Mouse (Mus musculus) midbrain, embryonic 11.5 days (tissue): ENCODE data around the gene B3gnt4. TPM values are rescaled to one million over a fixed set of nuclear protein-coding genes. Genes with fewer than 3 reads are reported as not detected.

Experiments used
- ATAC-seq: fragments of 200-750 bp; cut with Nextera tagmentation; 2 replicates; pipeline ENCODE4 v1.8.0; 2017; ENCODE audit warnings: moderate TSS enrichment, moderate library complexity; ENCODE audit not compliant: low FRiP score
- DNase-seq: peaks from one replicate; pipeline ENCODE4 v3.0.0; 2015; ENCODE audit warnings: low spot score; ENCODE audit errors: missing footprints
- H3K27ac ChIP-seq: fragments of 300-500 bp; sonication (generic); 2 replicates; pipeline ENCODE4 v1.5.1; 2014; ENCODE audit warnings: low read depth, low read length
- H3K27me3 ChIP-seq: fragments of 300-500 bp; sonication (generic); 2 replicates; pipeline ENCODE4 v1.6.1; 2014; ENCODE audit warnings: mild to moderate bottlenecking, low read length, moderate library complexity, mixed read lengths; ENCODE audit not compliant: control insufficient read depth, insufficient read depth
- H3K36me3 ChIP-seq: fragments of 300-500 bp; sonication (generic); 2 replicates; pipeline ENCODE4 v1.6.1; 2014; ENCODE audit warnings: mild to moderate bottlenecking, low read length, moderate library complexity, mixed read lengths; ENCODE audit not compliant: control insufficient read depth, insufficient read depth
- H3K4me1 ChIP-seq: fragments of 300-500 bp; sonication (generic); 2 replicates; pipeline ENCODE4 v1.6.1; 2014; ENCODE audit warnings: low read length; ENCODE audit not compliant: control insufficient read depth, insufficient read depth
- H3K4me2 ChIP-seq: fragments of 300-500 bp; sonication (generic); 2 replicates; pipeline ENCODE4 v1.6.1; 2014; ENCODE audit warnings: mild to moderate bottlenecking, moderate library complexity
- H3K4me3 ChIP-seq: fragments of 300-500 bp; sonication (generic); 2 replicates; pipeline ENCODE4 v1.5.1; 2014; ENCODE audit warnings: low read depth, low read length
- H3K9ac ChIP-seq: fragments of 300-500 bp; sonication (generic); 2 replicates; pipeline ENCODE4 v1.6.1; 2014; ENCODE audit warnings: low read length
- H3K9me3 ChIP-seq: fragments of 300-500 bp; sonication (generic); 2 replicates; pipeline ENCODE4 v1.6.1; 2016; ENCODE audit warnings: low read length; ENCODE audit not compliant: control insufficient read depth
- WGBS: fragments of 180-500 bp; shearing (Covaris S2); extraction: QIAGEN DNeasy Blood & Tissue Kit; methylation state at CpG from one replicate; pipeline ENCODE4 v1.1.7; 2014; 5-methylcytosine and 5-hydroxymethylcytosine counted together
- polyA plus RNA-seq: library from polyadenylated mRNA; unstranded; fragments of >200 nt; fragmentation: Nextera tagmentation; extraction: Ambion mirVana; gene quantifications from 2 replicates; pipeline ENCODE4 v1.2.1, GENCODE M21; 2014

B3gnt4 gene
- polyA plus RNA-seq, 1 experiment from 2014 or later: 1.1 TPM

DNA sequence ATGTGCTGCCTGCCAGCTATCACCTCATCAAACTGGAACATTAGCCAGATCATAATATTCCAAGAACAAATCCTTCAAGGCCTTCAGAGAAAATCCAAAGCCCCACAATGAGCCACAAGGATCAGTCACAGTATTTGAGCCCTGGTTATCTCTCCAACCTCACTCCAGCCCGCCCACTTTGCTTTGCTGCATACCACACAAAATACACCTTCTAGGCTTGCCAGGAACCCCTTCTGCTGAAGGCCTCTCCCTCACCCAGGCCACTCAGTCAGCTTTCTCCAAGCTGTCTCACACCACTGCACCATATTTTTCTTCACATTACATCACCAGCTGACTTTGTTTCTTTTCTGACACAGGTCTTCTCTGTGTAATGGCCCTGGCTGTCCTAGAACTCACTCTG lies 11.9 kb downstream of the B3gnt4 start:
- H3K4me1 ChIP-seq: peaks cover 13% of the 10 kb centered on the region
- H3K36me3 ChIP-seq: peaks cover 5% of the 10 kb centered on the region
- H3K9me3 ChIP-seq: no peaks in the 10 kb centered on the region
- WGBS: 80% methylated on average over 1 of the region's 1 CpGs
- no peak overlapping the region for H3K27ac ChIP-seq
- no peak overlapping the region for H3K9ac ChIP-seq
- no peak for ATAC-seq
- no peaks in the 10 kb centered on the region for H3K27me3 ChIP-seq
- H3K4me3 ChIP-seq: no peak overlapping the region
- no peak overlapping the region for H3K4me2 ChIP-seq
- peak; percentile 33 for DNase-seq

DNA sequence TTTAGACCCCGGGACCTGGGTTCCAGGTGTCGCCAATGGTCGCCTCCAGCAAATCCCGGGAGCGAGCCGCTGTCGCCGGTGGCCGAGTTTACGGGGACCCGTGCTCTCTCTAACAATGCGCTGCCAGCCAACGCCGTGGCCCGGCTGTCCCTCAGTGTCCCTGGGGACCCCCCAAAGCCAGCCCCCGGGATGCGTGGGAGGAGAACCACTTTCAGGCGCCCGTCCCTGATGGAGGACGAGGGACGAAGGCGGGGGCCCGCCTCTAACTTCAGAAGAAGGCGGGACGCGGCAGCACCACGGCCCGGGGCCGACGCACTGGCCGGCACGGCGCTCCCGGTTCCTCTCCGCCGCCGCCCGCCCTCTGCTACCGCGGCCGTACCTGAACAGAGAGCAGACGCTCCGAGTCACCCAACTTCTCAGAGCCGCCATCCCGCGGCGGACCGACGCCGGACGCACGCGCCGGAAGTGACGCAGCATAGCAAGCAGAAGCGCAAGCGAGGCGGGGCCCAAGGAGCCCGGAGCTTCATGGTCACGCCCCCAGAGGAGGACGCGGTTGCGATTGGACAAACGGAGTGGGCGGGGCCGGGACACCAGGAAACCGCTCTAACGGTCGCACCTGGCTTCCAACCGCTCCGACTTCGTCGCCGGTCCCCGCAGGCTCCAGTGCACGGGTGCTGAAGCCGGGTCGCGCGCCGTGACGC lies 13.6 kb downstream of the B3gnt4 start, which contains the start of gene Diablo:
TSS of gene Diablo (minus strand) at position 485 of the 701 bp plus-strand sequence.
- WGBS: under 1% methylated on average over 82 of the region's 82 CpGs
- no peaks in the 10 kb centered on the region for H3K27me3 ChIP-seq

DNA sequence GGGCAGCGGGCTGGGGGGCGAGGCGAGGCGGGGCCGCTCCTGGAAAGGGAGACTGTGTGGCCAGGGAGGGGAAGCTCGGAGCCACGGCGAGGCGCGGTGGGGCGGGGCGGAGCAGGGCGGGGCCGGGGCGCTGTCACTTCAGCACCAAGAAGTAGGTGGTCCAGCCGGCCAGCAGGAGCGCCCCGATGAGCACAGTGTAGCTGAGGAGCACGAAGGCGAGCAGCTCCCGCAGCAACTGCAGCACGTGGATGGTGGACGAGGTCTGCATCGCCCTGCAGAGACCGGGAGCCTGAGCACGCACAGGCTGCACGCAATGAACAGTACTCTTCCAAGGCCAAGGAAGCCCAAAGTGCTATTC lies 14.1 kb downstream of the B3gnt4 start:
- peak; percentile 99 for DNase-seq
- under 1% methylated on average over 26 of the region's 27 CpGs for WGBS
- Histone ChIP-seq H3K4me3 (peak overlapping the region; percentile 93), H3K4me1 (peaks cover 13% of the 10 kb centered on the region), H3K9ac (peak overlapping the region; percentile 44), H3K9me3 (no peaks in the 10 kb centered on the region), H3K27me3 (no peaks in the 10 kb centered on the region), H3K36me3 (no peaks in the 10 kb centered on the region; the same call in 1 of the 2 replicates), H3K27ac (peak overlapping the region; percentile 61; the same call in 1 of the 2 replicates), H3K4me2 (peak overlapping the region; percentile 59)
- ATAC-seq: peak; percentile 97

More for the DNA sequence above, 13.6 kb downstream of the B3gnt4 start, which contains the start of gene Diablo:
- peak within 1 kb of the TSS; percentile 89 for H3K9ac ChIP-seq
- peak within 1 kb of the TSS; percentile 59 for H3K4me2 ChIP-seq
- H3K4me1 ChIP-seq: peaks cover 13% of the 10 kb centered on the region
- peak; percentile 98 for ATAC-seq
- H3K9me3 ChIP-seq: no peaks in the 10 kb centered on the region
- DNase-seq: peak; percentile 99
- peaks cover 2% of the 10 kb centered on the region; the same call in 1 of the 2 replicates for H3K36me3 ChIP-seq
- H3K27ac ChIP-seq: peak within 1 kb of the TSS; percentile 61; the same call in 1 of the 2 replicates
- peak within 1 kb of the TSS; percentile 93 for H3K4me3 ChIP-seq

DNA sequence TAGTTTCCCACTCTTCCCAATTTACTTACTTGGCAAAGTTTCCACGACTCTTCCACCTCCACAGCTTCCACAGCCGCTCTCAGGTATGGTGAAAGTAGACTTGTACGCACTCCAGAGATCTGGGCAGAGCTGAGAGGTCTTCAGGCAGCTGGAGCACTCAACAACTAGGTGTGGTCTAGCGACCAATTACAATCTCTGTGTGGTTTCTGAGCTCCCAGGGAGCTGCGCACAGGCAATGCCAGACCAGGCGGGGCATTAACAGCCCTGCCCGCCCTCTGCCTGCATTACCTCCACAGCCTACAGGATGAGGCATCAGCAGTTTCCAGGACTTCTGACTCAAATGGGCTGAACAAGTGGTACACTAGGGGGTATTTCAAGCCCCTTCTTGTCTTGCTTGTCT lies 15.0 kb downstream of the B3gnt4 start, which contains the start of gene Gm49027:
TSS of gene Gm49027 (minus strand) at position 208 of the 400 bp plus-strand sequence.
- ATAC-seq (no peak), DNase-seq (no peak)
- peak within 1 kb of the TSS; percentile 61; the same call in 1 of the 2 replicates for H3K27ac ChIP-seq
- no peaks in the 10 kb centered on the region for H3K9me3 ChIP-seq
- 92% methylated on average over 7 of the region's 7 CpGs for WGBS
- H3K4me1 ChIP-seq: peaks cover 13% of the 10 kb centered on the region
- no peaks in the 10 kb centered on the region; the same call in 1 of the 2 replicates for H3K36me3 ChIP-seq
- H3K4me2 ChIP-seq: peak within 1 kb of the TSS; percentile 59
- H3K9ac ChIP-seq: peak within 1 kb of the TSS; percentile 44
- H3K4me3 ChIP-seq: peak within 1 kb of the TSS; percentile 93
- no peaks in the 10 kb centered on the region for H3K27me3 ChIP-seq

DNA sequence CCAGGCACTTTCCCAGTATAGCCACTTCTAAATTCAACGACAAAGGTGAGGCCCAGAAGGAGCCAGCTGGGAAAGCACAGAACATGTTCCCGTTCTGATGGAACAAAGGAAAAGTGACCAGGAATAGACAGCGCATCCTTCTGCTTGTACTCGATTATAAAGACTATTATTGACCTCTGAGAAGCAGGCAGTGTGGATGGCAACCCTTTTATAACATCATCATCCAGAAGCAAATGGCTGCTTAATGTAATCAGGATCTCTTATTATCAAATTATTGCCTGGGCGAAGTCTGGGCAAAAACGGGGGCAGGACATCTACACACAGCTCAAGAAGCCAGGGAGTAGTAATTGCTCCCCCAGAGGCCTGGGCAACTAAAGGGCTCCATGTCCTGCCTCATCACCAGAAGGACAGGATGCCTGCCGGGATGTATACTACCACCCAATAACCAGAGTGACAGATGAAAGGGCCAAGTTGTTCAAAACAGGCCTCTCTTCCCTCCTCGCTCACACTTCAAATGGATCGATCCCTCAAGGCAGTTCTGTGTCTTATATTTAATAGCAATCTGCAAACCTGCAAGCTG lies 15.7 kb downstream of the B3gnt4 start:
- no peaks in the 10 kb centered on the region for H3K27me3 ChIP-seq
- peaks cover 13% of the 10 kb centered on the region for H3K4me1 ChIP-seq
- no peak overlapping the region for H3K27ac ChIP-seq
- H3K4me3 ChIP-seq: no peak overlapping the region
- H3K9me3 ChIP-seq: no peaks in the 10 kb centered on the region
- ATAC-seq: no peak
- no peak overlapping the region for H3K9ac ChIP-seq
- WGBS: 89% methylated on average over 9 of the region's 9 CpGs
- no peak overlapping the region for H3K4me2 ChIP-seq
- peak; percentile 54 for DNase-seq
- peaks cover 2% of the 10 kb centered on the region; the same call in 1 of the 2 replicates for H3K36me3 ChIP-seq

DNA sequence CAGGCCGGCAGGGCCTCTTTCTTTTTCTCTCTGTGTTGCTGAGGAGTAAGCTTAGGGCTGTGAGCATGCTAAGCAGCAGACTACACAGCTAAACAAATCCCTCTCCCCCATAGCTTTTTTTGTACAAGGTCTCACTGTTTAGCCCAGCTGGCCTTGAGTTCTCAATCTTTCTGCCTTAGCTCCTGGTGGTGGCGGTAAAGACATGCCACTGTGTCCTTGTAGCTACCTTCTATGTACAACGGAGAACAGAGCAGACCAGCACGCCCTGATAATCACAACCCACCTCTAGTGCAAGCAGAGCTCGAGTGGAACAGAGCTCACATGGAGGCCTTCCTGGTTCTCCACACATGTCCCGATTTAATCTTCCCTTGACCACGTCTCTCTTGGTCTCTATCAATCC lies 18.4 kb downstream of the B3gnt4 start:
- H3K36me3 ChIP-seq: 0 out of 2 replicates have a peak, but pooled peaks cover 4% of the 10 kb centered on the region
- 84% methylated on average over 7 of the region's 7 CpGs for WGBS

DNA sequence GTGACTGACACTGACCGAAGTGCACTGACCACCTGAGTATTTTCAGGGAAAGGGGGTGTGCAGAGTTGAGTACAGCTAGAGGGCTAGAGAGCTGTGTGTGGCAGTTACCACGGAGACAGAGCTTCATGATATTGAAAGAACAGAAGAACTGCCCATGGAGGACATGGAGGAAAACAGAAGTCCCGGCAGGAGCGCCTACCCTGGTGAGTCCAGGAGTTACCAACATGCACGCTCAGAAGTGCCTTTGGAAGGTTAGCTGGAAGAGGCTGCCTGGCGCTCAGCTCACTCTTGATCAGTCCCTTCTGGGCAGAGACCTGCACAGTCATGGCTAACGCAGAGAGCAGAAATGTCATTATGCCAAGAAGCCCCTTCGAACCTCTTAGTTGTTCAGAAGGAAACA lies 19.8 kb downstream of the B3gnt4 start:
- DNase-seq: no peak
- peaks cover 7% of the 10 kb centered on the region; the same call in 1 of the 2 replicates for H3K36me3 ChIP-seq
- ATAC-seq: no peak

More for the DNA sequence above, 18.4 kb downstream of the B3gnt4 start:
- no peaks in the 10 kb centered on the region for H3K27me3 ChIP-seq
- no peak for ATAC-seq
- no peak overlapping the region for H3K4me2 ChIP-seq
- H3K27ac ChIP-seq: no peak overlapping the region
- H3K4me3 ChIP-seq: no peak overlapping the region
- no peak overlapping the region for H3K9ac ChIP-seq
- no peaks in the 10 kb centered on the region for H3K9me3 ChIP-seq
- DNase-seq: peak; percentile 12
- peaks cover 4% of the 10 kb centered on the region for H3K4me1 ChIP-seq

DNA sequence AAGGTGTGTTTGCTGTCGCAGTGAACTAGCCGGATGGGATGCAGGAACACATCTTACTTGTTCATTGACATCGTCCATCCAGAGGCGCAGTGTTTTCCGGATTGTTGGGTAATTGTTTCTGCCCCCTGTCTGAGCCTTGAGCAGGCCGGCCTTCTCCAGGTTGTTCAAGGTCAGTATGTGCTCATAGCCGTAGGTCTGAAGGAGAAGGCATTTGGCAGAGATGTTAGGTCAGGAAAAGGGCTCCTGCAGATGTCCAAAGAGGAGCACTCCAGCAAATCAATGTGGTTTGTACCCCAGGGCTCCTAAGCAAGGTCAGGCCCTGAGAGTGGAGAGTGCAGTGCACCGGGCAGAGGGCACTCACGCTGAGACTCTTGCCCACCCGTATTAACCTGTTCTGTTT lies 23.5 kb downstream of the B3gnt4 start:
- Histone ChIP-seq H3K27ac (no peak overlapping the region), H3K9me3 (no peaks in the 10 kb centered on the region), H3K36me3 (peaks cover 9% of the 10 kb centered on the region; the same call in 1 of the 2 replicates), H3K4me3 (no peak overlapping the region), H3K4me2 (no peak overlapping the region), H3K9ac (no peak overlapping the region), H3K27me3 (no peaks in the 10 kb centered on the region), H3K4me1 (no peaks in the 10 kb centered on the region)
- ATAC-seq (no peak), DNase-seq (no peak)
- 95% methylated on average over 10 of the region's 10 CpGs for WGBS

More for the DNA sequence above, 19.8 kb downstream of the B3gnt4 start:
- 87% methylated on average over 8 of the region's 8 CpGs for WGBS
- Histone ChIP-seq H3K4me3 (no peak overlapping the region), H3K4me1 (no peaks in the 10 kb centered on the region), H3K27ac (no peak overlapping the region), H3K9me3 (no peaks in the 10 kb centered on the region), H3K27me3 (no peaks in the 10 kb centered on the region), H3K4me2 (no peak overlapping the region), H3K9ac (no peak overlapping the region)

DNA sequence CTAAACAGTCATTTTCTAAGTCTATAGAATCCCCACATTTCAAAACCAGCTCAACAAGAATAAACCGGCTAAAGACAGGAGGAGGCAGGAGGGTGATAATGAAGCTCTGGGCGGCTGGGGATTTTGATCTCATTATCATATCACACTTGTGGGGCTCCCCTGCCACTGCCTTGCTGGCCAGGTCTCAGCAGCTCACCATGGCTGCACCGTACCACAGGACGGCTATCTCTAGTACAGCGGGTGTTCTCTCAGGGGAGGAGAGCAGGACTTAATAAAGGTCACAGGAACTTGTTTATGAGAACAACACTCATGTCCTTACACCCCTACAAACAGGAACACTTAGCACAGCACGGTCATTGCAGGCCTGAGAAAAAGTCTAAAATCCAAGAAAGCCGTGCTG lies 45.4 kb downstream of the B3gnt4 start:
- Histone ChIP-seq H3K36me3 (peaks cover 4% of the 10 kb centered on the region), H3K27ac (no peak overlapping the region), H3K9ac (no peak overlapping the region), H3K4me3 (no peak overlapping the region), H3K9me3 (no peaks in the 10 kb centered on the region), H3K27me3 (no peaks in the 10 kb centered on the region), H3K4me2 (no peak overlapping the region), H3K4me1 (no peaks in the 10 kb centered on the region)
- 88% methylated on average over 7 of the region's 7 CpGs for WGBS
- DNase-seq: no peak
- ATAC-seq: no peak
